Mouse (Mus musculus) heart, postnatal 4 days (tissue): ENCODE measurements around the gene Gstt3. TPM values are rescaled to one million over a fixed set of nuclear protein-coding genes. Genes with fewer than 3 reads are reported as not detected.

ENCODE experiments used
- DNase-seq: peaks from one replicate; pipeline ENCODE4 v3.0.0; 2021
- total RNA-seq, 2 experiments: library from RNA; stranded (reverse); gene quantifications; 2 replicates each; pipeline ENCODE4 v1.2.3; 2021

Gstt3 gene
- total RNA-seq, result 1 to 10 TPM; 1.2 to 1.3 TPM

DNA sequence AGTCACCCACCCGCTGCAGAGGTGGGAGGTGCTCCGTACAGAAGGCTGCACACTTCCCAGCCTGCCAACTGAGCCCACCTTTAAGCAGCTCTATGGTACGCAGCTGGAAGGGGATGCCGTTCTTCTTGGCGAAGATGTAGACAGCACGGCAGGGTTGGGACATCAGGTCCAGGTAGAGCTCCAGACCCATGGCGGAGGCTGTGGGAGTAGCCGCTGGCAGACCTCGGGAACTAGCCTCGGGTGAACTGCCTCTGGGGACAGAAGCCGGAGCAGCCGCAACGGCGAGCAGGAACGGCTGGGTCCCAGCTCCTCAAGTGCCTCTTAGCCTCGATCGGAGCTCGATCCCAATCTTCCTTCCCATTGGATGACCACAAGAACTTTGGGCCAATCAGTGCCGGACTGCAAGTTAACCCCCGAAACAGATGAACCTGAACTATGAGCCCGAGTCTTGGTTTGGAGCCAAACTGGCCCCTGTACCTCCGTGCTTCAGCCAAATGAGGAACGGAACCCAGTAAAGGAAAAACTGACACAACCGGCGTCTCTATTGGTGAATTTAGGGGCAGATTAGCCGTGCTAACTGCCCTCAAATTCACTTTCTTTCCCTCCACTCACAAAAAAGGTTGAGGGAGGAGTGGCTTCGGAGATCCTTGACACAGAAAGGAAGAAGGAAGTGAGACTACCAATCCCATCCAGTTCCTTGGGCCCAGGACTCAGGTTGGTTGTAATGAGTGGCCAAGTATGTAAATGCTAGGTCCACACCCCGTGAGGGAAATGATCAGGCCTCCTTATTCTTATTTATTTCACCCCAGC, at the start of gene Gstt3, which contains the start of gene Gm20441:
TSS of gene Gstt3 (minus strand) at position 646 of the 810 bp plus-strand sequence.
TSS of gene Gm20441 (minus strand) at position 186 of the 810 bp plus-strand sequence.
- DNase-seq, result peak; percentile 50

DNA sequence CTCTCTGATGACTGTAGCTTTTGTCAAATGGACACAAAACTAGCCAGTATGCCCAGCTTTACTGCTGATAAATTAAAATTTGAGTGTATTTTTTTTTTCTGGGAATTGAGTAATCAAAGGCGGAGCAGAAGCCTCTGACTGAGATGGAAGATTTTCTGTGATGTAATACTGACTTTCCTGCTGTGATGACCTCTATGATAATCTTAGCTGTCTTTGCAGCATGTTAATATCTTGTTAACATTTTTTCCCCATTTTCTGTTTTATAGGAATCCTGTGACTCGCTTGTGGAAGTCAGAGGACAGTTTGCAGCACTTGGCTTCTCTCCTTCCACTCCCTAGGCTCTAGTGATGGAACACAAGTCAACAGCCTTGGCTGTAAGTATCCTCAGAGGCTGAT, 49.1 kb upstream of the Gstt3 start:
- no peak for DNase-seq

DNA sequence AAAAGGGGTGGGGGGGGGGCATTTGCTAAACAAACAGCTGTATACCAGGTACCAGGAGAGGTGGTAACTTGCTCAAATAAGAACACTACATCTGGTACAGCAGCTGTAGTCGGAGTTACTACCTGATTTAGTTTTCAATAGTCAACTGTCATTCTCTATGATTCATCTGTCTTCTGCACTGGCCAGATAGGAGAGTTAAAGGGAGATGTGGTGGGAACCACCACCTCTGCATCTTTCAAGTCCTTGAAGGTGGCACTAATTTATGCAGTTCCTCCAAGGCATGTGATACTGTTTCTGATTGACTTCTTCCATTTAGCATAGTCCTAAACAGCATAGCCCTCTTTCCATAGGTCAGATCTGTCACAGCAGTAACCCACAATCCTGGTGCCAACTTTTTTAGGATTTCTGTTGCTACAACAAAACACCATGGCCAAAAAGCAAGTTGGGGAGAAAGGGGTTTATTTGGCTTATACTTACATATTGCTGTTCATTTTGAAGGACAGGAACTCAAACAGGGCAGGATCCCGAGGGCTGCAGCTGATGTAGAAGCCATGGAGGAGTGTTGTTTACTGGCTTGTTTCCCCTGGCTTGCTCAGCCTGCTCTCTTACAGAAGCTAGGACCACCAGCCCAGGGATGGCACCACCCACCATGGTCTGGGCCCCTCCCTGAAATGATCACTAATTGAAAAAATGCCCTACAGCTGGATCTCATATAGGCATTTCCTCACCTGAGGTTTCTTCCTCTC, 48.5 kb upstream of the Gstt3 start:
- no peak for DNase-seq

DNA sequence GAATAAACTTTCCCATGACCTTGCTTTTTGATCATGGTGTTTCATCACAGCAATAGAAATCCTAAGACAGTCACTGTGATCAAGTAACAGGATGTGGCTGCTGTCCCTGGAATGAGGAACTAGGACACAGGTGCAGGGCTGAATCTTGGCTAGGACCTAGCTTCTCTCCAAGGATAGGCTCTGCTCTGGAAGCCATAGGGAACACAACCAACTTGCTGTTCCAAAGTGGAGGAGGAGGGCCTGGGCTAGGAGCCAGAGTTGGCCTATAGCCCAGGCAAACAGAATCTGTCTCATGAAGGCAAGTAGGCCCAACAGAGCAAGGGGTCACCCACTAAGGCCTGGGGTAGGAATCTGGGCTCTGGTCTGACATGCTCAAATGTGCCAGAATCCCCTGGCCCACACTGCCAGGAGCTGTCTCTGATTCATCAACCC, 47.3 kb upstream of the Gstt3 start:
- peak; percentile 57 for DNase-seq

DNA sequence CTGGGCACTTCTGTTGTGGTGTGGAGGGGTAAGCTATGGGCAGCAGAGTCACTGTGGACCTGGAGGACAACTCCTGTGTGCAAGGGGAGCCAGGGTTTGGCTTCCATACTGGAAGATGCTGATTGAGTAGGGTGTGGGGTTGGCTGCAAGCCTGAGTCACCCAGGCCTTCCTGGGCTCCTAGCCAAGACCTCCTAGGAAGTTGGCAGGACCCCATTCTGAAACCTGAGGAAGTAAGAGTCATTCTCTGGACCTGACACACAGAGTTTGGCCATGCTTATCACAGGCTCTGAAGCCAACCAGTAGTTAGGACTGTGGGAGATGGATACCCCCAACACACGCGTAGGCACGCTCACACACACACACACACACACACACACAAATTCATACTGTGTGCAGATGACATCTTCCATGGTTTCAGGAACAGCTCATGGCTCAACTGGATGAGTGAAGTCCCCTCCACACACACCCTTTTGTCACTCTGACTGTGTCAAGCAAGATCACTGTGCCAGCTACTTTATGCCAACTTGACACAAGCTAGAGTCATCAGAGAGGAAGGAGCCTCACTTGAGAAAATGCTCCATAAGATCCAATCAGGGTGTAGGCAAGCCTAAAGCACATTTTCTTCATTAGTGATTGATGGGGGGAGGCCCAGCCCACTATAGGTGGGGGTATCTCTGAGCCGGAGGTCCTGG, 46.6 kb upstream of the Gstt3 start:
- peak; percentile 82 for DNase-seq

DNA sequence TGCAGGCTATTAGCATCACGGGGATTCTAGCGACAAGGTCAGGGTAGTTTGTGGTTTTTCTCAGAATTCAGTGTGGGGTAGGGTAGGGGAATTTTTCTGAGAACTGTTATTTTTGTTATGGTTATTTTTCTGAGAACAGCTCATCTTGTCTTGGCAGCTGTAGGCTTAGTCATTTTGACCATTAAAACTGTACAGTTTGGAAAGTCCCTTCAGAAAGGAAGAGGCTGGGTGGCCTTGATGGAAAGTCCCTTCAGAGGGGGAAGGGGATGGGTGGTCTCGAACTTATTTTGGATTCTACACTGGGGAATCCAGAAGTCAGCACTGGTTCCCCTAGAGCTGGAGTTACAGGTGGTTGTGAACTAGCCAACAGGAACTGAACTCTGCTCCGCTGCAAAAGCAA, 43.3 kb upstream of the Gstt3 start:
- no peak for DNase-seq

DNA sequence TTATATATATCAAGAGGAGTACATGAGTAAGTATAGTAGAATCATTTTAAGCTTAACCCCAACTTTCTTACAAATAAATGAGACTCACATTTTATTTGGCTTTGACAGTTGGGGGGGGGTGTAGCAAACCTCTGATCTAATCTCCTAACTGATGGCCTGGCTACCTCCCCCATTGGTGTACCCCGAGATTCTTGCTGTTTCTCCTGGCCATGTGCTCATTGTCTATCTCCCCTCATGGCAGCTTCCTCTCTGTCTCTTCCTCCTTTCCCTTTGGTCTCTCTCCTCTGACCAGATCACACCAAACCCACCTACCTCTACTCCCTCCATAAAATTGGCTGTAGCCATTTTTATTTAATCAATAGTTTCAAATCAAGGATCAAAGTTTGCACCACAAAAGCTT, 42.6 kb upstream of the Gstt3 start:
- DNase-seq, result no peak

DNA sequence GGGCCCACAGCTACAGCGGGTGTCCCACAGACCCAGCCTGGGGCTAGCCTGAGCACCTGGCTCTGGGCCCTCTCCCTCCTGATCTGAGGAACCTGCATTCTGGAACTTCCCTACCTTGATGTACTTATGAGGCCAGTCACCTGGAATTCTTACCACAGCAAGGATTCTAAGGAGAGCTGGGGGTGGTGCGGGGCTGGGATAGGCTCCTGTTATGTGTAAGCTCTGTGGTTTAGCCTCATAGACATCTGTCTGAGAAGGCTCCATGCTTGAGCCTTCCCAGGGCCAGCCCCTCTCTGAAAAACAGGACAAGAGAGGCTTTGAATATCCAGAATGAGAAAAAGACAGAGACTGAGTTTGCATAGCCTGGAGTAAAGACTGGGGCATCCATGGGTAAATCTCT, 41.2 kb upstream of the Gstt3 start, which contains the start of gene Gstt4:
TSS of gene Gstt4 (minus strand) at position 101 of the 400 bp plus-strand sequence.
- no peak for DNase-seq

DNA sequence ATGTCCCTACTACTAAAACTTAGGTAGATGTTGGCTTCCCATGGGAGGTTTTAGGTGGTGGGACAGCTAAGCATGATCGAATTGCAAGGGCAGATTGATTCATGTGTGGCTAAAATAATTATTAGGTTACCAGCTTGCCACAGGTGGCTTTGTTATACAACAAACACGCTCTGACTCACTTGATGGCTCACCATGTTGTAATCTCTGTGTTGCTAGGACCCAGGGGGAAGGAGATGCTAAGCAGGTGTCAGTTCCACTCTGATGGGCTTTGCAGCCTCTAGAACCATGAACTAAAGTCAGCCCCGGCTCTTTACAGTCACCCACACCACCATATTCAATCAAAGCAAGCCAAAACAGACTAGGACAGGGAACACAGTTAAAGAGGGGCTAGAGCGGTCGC, 38.7 kb upstream of the Gstt3 start:
- DNase-seq, result no peak

DNA sequence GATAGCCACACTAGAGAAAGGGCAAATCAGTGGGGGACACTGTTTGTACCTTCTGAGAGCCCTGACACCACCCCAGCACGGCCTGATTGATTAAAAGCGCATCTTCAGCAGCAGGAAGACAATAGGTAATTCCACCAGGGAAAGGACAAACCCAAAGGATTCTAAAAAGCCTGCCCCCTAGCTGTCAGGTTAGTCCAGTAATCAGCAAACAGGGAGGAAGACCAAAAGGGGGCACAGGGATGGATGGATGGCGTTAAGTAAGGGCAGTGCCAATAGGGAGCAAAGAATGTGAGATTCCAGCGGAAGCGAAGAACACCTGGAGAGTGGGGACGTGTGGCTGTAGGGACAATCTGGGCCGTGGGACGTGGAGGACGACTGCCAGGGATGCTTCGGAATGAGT, 37.4 kb upstream of the Gstt3 start:
- no peak for DNase-seq

DNA sequence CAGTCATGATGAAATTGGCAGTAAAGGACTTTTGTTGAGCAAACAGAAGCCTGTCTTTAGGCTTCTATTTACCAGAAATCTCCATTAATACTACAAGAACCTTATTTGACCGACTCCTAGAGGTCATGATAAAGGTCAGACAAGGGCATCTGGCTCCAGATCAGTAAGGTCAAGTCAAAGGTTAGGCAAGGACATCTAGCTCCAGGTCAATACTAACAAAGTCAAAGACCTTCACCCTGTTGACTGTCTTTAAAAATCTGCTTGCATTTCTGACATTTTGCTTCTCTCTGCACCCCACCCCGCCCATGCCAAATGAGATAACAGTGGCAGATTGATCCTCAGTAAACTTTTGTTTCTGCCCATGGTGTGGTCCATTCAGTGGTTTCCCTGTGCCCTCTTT, 23.0 kb upstream of the Gstt3 start:
- DNase-seq, result no peak

DNA sequence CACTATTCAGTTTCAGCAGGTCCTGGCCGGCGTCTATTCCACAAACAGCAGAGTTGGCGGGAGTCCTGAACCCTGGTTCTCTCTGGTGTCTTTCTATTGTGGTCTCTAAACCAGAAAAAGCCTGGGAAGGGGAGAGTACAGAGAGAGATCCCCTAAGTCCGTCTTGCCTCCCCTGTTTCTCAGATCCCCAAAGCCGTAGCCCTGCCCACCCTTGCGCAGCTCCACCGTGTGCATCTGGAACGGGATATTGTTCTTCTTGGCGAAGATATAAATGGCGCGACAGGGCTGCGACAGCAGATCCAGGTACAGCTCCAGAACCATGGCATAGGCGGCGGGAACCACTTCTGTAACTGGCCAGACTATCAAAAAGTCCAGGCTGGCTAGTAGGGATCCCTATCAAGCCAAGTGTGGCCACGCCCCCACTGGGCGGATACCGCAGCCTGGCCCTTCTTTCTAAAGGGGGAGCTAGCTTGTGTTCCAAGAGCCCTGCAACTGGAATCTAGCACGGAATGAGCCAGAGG, 17.0 kb upstream of the Gstt3 start, which contains the start of gene Gstt1:
TSS of gene Gstt1 (minus strand) at position 409 of the 521 bp plus-strand sequence.
- DNase-seq, result peak; percentile 62

DNA sequence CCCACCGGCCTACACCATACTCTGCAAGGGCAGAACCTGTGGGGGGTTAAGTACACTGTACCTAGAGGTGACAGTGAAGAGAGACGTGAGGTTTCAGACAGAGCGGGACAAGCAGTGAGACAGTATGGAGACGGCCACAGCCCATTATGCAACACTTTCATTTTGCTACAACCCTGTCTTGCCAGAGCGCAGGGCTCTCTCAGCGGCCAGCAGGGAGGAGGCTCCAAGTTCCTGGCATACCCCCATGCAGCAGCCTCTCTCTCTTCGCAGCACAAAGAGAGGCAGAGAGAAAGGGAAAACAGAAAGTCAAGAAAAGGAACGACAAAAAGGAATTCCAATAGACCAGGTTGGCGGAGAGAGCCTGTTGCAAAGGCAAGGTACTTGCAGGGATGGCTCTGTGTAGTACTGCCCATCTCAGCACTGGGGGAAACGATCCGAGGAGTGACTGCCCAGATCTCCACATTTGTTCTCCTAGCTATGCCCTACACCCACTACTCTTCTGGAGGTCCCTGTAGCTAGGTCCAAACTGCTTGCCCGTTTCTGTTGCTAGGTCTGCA, 16.5 kb upstream of the Gstt3 start:
- DNase-seq, result peak; percentile 52

DNA sequence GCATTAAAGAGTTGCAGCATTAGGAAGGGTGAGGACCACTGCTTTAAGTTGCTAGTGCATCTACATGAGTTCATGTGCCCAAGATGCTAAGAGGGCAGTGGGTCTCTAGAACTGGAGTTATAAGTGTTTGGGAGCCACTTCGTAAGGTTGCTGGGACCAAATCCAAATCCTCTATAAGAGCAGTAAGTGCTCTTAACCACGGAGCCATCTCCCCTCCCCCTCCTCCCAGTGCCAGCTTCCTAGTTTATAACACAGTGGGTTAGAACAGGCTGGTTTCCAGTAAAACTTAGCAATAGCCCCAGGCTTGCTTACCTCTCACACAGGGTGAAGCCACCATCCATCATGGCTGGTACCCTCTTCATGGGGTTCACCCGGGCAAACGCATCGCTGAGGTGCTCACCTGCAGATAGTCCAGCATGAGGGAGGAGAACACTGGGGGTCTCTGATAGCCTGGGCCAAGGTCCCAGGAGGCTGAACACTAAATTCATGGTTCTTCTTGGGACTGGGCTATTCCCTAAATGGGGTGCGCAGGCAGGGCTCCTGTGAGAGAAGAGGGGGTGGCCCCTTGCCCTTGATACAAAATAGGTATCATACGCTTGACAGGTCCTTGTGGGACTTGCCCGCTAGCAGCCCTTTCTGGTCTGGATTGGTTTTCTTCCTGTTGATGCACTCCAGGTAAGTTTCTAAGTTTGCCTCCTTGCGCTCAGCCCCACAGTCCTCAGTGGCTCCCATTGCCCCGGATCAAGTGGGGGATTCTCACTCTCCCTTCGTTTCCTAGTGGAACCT, 15.7 kb upstream of the Gstt3 start:
- DNase-seq, result no peak

DNA sequence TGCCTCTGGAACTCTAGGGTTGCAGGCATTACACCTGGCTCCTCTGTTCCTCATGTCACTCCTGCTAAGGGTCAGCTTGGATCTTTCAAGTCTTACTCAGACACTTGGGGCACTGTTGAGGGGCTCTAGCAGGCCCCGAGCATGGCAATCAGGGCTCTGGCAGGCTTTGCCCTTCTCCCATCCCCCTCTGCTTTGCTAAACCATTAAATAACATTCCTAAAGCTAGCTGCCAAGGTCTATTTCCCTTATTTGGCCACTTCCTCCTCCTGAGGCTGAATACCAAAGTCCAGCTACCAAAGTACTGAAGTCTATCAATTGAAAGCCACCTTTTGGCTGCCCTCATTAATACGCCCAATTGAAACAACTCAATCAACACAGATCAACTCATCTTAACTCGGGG, 13.7 kb upstream of the Gstt3 start:
- no peak for DNase-seq

DNA sequence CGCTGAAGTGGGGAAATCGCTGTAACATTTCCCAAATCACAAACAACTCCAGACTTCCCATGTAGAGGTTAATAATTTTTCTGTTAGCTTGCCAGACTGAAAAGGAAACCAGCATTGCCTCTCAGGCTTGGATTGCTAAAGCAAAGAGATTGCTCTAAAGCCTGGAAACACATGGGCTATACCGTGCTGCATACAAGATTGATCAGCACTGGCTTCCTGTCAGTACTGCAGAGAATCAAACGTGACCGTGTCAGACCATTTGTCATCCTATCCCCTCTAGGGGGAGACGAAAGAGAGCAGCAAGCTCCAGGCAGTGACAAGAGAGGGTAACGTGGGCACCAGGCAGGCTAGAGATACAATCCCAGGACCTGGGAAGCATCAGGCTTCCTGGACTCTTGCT, 9.6 kb upstream of the Gstt3 start:
- no peak for DNase-seq

DNA sequence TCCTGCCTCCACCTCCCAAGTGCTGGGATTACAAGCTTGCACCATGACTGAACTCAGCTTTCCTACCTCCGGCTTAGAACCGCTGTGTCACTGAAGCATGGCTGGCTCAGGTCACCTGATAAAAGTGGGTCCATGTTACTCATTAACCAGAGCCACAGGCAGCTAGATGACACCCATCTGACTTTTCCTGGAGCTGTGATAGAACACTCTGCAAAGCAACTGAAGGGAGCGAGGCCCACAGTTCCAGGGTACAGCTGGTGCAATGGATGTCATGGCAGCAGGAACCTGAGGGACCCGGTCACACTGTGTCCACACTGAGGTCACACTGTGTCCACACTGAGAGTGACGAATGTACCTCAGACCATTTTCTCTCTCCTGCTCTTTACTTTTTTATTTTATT, 8.6 kb upstream of the Gstt3 start:
- DNase-seq, result no peak

DNA sequence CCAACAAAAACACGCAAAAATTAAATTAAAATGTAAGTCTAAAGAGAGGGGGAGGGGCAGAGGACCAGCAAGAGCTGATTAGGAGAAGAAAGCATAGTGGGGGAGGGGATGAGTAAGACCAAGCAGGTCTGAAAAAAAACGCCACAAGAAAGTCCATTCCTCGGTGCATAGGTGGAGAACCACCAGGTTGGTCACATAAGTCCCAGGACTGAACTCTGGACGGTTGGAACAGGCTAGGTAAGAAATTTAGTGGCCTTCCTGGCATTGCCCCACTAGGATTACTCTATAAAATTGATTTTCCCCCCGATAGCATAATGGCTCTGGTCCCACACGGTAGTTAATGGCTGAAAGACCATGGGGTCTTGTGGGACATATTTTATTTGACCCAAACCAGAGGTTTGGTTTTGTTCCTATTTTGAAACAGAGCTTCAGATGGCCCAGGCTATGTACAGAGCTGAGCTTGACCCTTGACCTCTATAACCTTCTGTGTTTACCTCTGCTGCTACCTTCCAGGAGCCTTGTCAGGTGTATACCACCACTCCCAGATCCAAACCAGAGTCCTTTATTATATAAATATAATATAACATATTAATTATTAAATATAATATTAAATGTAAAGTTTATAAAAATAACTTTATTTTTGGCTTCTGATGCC, 8.0 kb upstream of the Gstt3 start:
- DNase-seq, result no peak

DNA sequence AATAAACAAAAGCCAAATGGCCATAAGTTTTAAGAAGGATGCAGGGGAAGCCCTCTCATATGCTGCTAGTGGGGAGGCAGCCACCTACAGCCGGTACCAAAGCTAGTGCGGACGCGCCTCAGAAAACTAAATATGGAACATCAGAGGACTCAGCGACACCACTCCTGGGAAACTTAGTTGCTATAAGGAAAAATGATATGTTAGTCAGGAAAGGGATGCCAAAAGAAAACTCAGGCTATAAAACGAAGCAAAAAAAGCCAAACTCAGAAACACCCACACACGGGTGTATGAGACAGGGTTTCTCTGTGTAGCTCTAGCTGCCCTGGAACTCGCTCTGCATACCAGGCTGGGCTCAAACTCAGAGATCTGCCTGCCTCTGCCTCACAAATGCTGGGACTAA, 7.1 kb upstream of the Gstt3 start:
- no peak for DNase-seq

DNA sequence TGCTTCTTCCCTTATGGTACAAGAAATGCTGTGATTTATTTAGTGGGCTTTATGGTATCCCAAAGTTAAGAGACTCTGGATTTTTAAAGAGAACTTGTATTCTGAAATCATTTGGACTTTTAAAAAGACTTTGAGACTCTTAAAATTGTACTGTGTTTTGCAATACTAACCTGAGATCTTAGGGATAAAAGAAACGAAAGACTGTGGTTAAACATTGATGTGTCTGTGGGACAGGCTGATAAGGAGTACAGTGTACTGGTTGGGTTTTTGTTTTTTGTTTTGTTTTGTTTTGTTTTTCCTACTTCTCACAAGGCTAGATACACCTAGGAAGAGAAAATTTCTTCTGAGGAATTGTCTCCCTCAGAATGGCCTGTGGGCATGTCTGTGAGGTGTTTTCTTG, 4.2 kb upstream of the Gstt3 start:
- no peak for DNase-seq
